Mouse (Mus musculus) E14TG2a.4 (cell line): Measurements from ENCODE around the gene Rock2.

Experiments
- H3K27me3 ChIP-seq: 2 replicates; pipeline ENCODE4 v1.6.1; 2014; ENCODE audit warnings: low read length, control low read depth; ENCODE audit not compliant: insufficient read depth
- H3K36me3 ChIP-seq: 2 replicates; pipeline ENCODE4 v1.6.1; 2014; ENCODE audit warnings: low read length, control low read depth; ENCODE audit not compliant: insufficient read depth
- H3K4me1 ChIP-seq: replicated peaks from 2 replicates; pipeline ENCODE4 v1.6.1; 2014; ENCODE audit warnings: low read depth, low read length, control low read depth
- H3K4me3 ChIP-seq: replicated peaks from 2 replicates; pipeline ENCODE4 v1.5.1; 2014; ENCODE audit warnings: mild to moderate bottlenecking, low read length
- H3K9me3 ChIP-seq: 2 replicates; pipeline ENCODE4 v1.6.1; 2014; ENCODE audit warnings: low read length, control low read depth
- CTCF ChIP-seq: conservative IDR thresholded peaks from 2 replicates; pipeline ENCODE4 v1.5.1; 2014; ENCODE audit warnings: low read length
- NANOG ChIP-seq: IDR thresholded peaks from 2 replicates; pipeline ENCODE4 v1.6.1; 2014; ENCODE audit warnings: borderline replicate concordance, low read length, mixed read lengths
- POU5F1 ChIP-seq: IDR thresholded peaks from 2 replicates; pipeline ENCODE4 v1.6.1; 2014; ENCODE audit warnings: low read length, borderline replicate concordance

Gene Rock2

GRCm38 (mm10) chr12:17034671-17035070, 140.0 kb downstream of the Rock2 start:
- Histone ChIP-seq H3K36me3 (no peaks in the 10 kb centered on the region), H3K4me3 (no peak overlapping the region), H3K4me1 (peaks cover 31% of the 10 kb centered on the region), H3K27me3 (no peaks in the 10 kb centered on the region), H3K9me3 (no peaks in the 10 kb centered on the region)
- TF ChIP-seq CTCF, result no peak
- TF ChIP-seq NANOG, result no peak
- no peak for TF ChIP-seq POU5F1

- Histone ChIP-seq H3K9me3 (no peaks in the 10 kb centered on the region), H3K27me3 (no peaks in the 10 kb centered on the region)
These were observed 140.4 kb downstream of the Rock2 start for GRCm38 (mm10) chr12:17035128-17035527.

DNA sequence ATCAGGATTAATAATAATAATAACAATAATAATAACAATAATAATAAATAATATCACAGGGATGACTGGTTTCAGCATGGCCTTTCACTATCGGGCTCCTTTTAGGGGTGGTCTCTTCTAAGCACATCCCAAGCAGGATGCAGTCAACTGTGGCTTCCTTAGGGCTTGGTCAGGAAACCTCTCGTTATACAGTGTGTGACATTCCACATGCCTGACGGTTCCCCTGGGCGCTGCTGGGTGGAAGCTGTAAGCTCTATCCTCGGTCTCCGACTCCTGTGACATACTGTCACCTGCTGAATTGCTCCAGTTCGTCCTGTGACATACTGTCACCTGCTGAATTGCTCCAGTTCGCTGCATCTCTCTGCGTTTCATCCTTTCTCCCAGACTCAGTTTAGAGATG, 141.8 kb downstream of the Rock2 start:
- no peaks in the 10 kb centered on the region for H3K36me3 ChIP-seq
- no peaks in the 10 kb centered on the region for H3K9me3 ChIP-seq
- no peak for TF ChIP-seq POU5F1
- no peak for TF ChIP-seq NANOG
- TF ChIP-seq CTCF, result no peak
- H3K27me3 ChIP-seq, result no peaks in the 10 kb centered on the region
- H3K4me1 ChIP-seq, result peaks cover 31% of the 10 kb centered on the region
- no peak overlapping the region for H3K4me3 ChIP-seq

More at GRCm38 (mm10) chr12:17035128-17035527, 140.4 kb downstream of the Rock2 start:
- Histone ChIP-seq H3K4me1 (peaks cover 31% of the 10 kb centered on the region), H3K36me3 (no peaks in the 10 kb centered on the region), H3K4me3 (no peak overlapping the region)
- TF ChIP-seq NANOG (no peak), POU5F1 (no peak), CTCF (peak; percentile 77)

DNA sequence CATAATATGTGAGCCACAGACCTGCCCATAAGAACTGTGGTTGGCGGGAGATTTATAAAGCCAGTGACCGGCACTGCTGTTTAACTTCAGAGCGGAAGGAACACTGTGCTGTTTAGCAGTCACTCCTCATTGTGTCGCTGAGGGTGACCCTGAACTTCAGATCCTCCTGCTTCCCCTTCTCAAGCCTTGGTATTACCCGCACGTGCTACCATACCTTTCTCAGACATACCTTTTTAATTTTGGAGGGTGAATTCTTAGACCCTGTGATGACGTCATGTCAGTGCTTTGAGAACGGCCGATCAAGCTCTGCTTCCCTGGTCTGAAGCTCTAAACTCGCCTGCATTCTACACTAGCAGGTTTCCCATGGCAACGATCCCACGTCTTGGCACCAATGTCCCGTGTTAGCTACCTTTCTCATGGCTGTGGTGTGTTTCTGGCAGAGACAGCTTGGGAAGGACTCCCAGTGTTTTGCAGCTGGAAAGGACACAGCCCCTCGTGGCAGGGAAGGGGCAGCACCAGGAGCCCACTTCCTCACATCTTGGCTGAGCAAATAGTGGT, 142.4 kb downstream of the Rock2 start:
- no peak for TF ChIP-seq POU5F1
- Histone ChIP-seq H3K4me3 (no peak overlapping the region), H3K36me3 (no peaks in the 10 kb centered on the region), H3K9me3 (no peaks in the 10 kb centered on the region), H3K4me1 (peaks cover 31% of the 10 kb centered on the region), H3K27me3 (no peaks in the 10 kb centered on the region)
